Mouse (Mus musculus): ENCODE data around the gene Cyp2r1. TPM values are rescaled to one million over a fixed set of nuclear protein-coding genes. Genes with fewer than 3 reads are reported as not detected.

Cyp2r1 gene
- 0.54 TPM in 1 of 2 replicates, not detected in the other for total RNA-seq (2023)

DNA sequence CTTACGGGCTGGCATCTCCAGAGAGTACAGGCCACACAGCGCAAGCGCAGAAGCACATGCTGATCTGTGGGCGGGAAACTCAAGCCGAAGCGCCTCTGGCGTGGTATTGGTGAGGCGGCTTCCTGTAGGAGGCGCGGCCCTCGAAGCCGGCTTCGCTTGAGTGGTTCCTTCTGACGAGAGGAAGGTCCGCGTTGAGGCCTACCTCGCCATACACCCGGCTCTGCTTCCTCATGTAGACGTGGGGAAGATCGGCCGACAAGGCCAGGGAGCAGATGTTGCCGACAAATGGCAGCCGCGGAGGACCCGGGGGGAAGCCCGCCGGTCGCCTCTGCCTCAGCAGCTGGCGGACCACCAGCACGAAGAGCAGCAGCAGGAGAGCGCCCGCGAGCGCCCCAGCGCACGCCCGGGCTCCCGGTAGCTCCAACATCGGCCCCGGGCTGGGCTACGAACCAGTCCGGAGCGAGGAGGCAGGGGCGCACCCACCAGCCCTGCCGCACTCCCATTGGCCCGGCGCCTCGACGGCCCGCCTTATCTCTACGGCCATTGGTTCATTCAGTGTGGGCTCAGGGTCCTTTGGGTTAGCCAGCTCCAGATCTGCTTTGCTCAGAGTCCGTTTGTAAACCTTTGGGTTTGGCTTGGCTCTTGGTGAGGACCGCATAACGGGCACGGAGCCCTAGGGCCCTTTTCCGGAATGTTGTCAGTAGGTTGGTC lies at the start of gene Cyp2r1:
TSS of gene Cyp2r1 (minus strand) at position 442 of the 711 bp plus-strand sequence.

Other genes with a start within 250 kb of the Cyp2r1 start
- 3.8 and 8.0 TPM in 2 replicates for gene Pde3b, start 147.7 kb downstream of the Cyp2r1 start, total RNA-seq (2023)
- not detected in 2 replicates for gene Calca, start 73.4 kb upstream of the Cyp2r1 start, total RNA-seq (2023)
- not detected in 2 replicates for gene Calcb, start 155.7 kb upstream of the Cyp2r1 start, total RNA-seq (2023)
- not detected in 2 replicates for gene Insc, start 180.7 kb upstream of the Cyp2r1 start, total RNA-seq (2023)